Mouse (Mus musculus): ENCODE measurements at regions not wholly inside any gene's neighbourhood (a gene's known extent, or its start where the extent isn't known, plus 50 kb on each side); places are given as distances from the start of the nearest gene placed in this dataset.

DNA sequence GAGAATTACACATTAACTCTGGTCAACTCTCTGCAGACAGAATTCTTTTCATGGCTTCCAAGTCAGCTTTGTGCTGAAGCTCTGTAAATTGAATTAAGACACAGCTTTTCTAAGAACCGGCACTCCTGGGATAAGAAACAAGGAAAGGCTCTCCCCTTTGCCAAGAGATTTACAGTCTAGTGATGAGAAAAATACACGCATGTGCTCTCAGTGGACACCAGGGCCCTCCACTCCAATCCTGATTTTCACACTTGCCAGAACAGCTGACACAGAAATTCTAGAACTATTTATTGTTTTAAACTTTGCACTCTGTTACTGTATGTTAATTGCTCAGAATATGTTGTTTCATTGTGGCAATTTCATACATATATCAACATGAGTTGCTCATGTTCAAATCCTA lies 684.6 kb upstream of the Ptbp2 start:
- 81% methylated on average over 2 of the region's 2 CpGs for whole genome bisulfite sequencing
- TF ChIP-seq POLR2A (IDR thresholded peaks at IDR 0.05; ENCODE audit: borderline replicate concordance, control insufficient read depth, low read depth, low read length) (no peak), CTCF (IDR thresholded peaks at IDR 0.05; ENCODE audit: control insufficient read depth, insufficient read depth, low read length) (no peak)
- H3K4me1 ChIP-seq (ENCODE audit: control insufficient read depth, insufficient read depth, low read length): no peaks in the 10 kb centered on the region
- H3K4me3 ChIP-seq (replicated peaks; ENCODE audit: control insufficient read depth, low read depth, low read length): no peak overlapping the region
- no peak overlapping the region for H3K27ac ChIP-seq (ENCODE audit: control insufficient read depth, insufficient read depth, low read depth, low read length, poor library complexity)

DNA sequence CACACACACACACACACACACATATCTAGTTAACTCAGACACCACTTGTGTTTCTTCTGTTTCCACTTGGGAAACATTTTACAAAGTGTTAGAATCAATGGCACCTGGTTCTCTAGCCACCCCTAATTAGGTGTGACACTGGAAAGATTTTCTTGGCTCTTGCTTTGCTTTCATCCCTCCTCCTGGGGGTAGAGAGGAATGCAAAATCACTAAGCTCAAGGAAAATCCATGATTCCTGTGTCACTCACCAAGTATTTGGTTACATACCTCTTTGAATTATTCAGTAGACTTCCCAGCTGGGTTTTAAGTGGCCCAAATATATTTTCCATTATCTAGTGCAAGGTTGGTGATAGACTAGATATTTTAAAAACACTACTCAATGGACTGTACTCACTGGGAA lies 676.5 kb upstream of the Ptbp2 start:
- TF ChIP-seq POLR2A (IDR thresholded peaks at IDR 0.05; ENCODE audit: borderline replicate concordance, control insufficient read depth, low read depth, low read length) (no peak), CTCF (IDR thresholded peaks at IDR 0.05; ENCODE audit: control insufficient read depth, insufficient read depth, low read length) (no peak)
- no peaks in the 10 kb centered on the region for H3K4me1 ChIP-seq (ENCODE audit: control insufficient read depth, insufficient read depth, low read length)
- H3K27ac ChIP-seq (ENCODE audit: control insufficient read depth, insufficient read depth, low read depth, low read length, poor library complexity): no peak overlapping the region
- H3K4me3 ChIP-seq (replicated peaks; ENCODE audit: control insufficient read depth, low read depth, low read length): no peak overlapping the region

DNA sequence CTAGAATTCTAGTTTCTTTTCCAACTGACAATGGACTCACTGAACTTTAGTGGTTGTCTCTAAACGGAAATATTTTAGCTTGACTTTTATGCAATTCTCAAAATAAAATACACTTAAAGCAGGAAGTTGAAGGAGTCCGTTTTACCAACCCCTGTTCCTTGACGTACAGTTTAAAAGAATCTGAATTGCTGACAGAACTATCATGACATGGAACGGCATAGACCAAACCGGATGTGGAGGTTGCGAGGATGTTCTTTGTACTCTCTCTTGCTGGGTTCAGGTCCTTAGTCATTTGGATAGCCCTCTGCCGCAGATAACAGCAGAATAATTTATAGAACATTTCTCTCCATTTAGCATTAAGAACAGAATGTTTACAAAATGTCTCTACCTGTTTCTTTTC lies 673.6 kb upstream of the Ptbp2 start:
- WGBS: 34% methylated on average over 7 of the region's 7 CpGs
- no peak for TF ChIP-seq POLR2A (IDR thresholded peaks at IDR 0.05; ENCODE audit: borderline replicate concordance, control insufficient read depth, low read depth, low read length)
- TF ChIP-seq CTCF (IDR thresholded peaks at IDR 0.05; ENCODE audit: control insufficient read depth, insufficient read depth, low read length): no peak
- no peak overlapping the region for H3K4me3 ChIP-seq (replicated peaks; ENCODE audit: control insufficient read depth, low read depth, low read length)
- H3K27ac ChIP-seq (ENCODE audit: control insufficient read depth, insufficient read depth, low read depth, low read length, poor library complexity): no peak overlapping the region
- H3K4me1 ChIP-seq (ENCODE audit: control insufficient read depth, insufficient read depth, low read length): no peaks in the 10 kb centered on the region

DNA sequence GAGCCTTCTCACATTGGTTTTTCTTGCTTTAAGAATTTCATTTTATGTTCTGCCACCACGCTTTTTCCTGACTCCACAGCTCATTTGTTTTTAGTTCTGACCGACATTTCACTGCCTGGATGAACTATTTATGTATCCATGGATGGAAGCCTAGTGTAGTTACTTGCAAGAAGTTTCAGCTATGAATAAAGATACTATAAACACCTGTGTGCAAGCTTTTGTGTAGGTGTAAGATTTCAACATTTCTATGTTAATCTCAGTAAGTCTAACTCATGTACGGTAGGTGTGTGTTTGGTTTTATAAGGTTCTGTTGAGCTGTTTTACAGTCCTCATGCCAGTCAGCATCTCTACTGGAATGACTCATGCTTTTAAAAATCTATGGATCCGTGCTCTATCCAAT lies 656.9 kb upstream of the Ptbp2 start:
- Histone ChIP-seq H3K27ac (ENCODE audit: control insufficient read depth, insufficient read depth, low read depth, low read length, poor library complexity) (no peak overlapping the region), H3K4me3 (replicated peaks; ENCODE audit: control insufficient read depth, low read depth, low read length) (no peak overlapping the region), H3K4me1 (ENCODE audit: control insufficient read depth, insufficient read depth, low read length) (no peaks in the 10 kb centered on the region)
- WGBS: 65% methylated on average over 4 of the region's 4 CpGs
- TF ChIP-seq POLR2A (IDR thresholded peaks at IDR 0.05; ENCODE audit: borderline replicate concordance, control insufficient read depth, low read depth, low read length) (no peak), CTCF (IDR thresholded peaks at IDR 0.05; ENCODE audit: control insufficient read depth, insufficient read depth, low read length) (no peak)

DNA sequence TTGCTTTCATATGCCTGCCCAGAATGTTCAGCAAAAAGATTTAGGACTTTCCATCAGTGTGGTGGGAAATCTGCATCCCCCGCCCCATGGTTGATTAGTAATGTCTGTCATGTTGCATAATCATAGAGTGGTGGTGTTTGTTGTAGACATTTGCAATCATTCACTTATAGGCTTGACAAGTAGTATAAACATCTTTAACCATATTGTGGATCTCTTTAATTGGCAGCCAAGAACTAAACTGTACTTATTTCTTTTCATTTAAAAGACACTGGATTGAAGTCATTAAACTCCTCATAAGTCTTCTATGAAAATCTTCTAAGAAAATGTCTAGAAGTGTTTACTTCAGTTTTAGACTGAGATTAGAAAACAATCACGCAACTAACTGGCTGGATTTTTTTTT lies 646.0 kb upstream of the Ptbp2 start:
- TF ChIP-seq CTCF (IDR thresholded peaks at IDR 0.05; ENCODE audit: control insufficient read depth, insufficient read depth, low read length): no peak
- no peak for TF ChIP-seq POLR2A (IDR thresholded peaks at IDR 0.05; ENCODE audit: borderline replicate concordance, control insufficient read depth, low read depth, low read length)
- H3K4me1 ChIP-seq (ENCODE audit: control insufficient read depth, insufficient read depth, low read length): no peaks in the 10 kb centered on the region
- H3K27ac ChIP-seq (ENCODE audit: control insufficient read depth, insufficient read depth, low read depth, low read length, poor library complexity): no peak overlapping the region
- H3K4me3 ChIP-seq (replicated peaks; ENCODE audit: control insufficient read depth, low read depth, low read length): no peak overlapping the region
- WGBS: 83% methylated on average over 2 of the region's 2 CpGs

DNA sequence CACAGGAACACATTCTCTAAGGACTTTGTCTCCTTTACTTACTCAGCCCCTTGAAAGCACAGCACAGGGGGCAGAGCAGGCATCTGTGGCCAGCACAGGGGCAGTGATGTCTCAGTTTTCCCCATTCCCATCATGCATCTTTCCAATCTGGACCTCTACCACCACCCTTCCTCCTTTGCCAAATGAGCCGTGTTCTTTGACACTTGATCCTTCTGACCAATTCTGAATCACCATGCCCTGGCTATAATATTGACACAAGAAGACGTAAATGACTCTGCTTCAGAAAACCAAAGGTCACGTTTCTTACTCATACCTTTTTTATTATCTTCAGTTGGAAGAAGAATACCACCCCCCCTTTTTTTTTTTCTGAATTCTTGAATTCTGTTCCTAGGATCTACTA lies 632.4 kb upstream of the Ptbp2 start:
- WGBS: 69% methylated on average over 3 of the region's 3 CpGs

DNA sequence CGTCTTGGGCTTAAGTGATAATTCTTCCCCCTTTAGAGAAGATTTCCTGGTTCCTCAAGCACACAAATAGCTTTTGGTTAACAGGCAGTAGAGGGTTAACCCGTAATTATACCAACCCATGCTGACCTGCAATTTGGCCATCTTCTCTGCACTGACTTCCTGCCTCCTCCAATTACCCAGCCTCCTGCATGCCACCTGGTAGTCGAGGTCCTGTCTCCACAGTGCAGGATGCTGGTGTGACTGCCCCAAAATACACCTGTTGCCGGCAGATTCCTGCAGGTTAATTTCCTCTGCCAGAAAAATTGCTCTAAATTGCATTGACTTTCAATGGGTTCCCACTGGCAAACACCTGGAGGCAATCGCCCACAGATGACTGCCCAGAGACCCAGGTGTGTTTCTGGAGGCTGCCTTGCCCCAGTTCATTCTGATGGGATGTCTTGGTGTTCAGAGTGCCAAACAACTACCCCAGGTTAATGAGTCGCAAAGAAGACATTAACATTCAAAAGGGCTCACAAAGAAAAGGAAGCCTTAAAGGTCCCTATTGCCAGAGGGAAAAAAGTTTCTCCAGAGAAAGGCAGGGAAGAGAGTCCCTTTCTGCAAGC lies 591.5 kb upstream of the Ptbp2 start:
- no peak for TF ChIP-seq CTCF (IDR thresholded peaks at IDR 0.05; ENCODE audit: control insufficient read depth, insufficient read depth, low read length)
- TF ChIP-seq POLR2A (IDR thresholded peaks at IDR 0.05; ENCODE audit: borderline replicate concordance, control insufficient read depth, low read depth, low read length): no peak
- Histone ChIP-seq H3K27ac (ENCODE audit: control insufficient read depth, insufficient read depth, low read depth, low read length, poor library complexity) (no peak overlapping the region), H3K4me1 (ENCODE audit: control insufficient read depth, insufficient read depth, low read length) (no peaks in the 10 kb centered on the region), H3K4me3 (replicated peaks; ENCODE audit: control insufficient read depth, low read depth, low read length) (no peak overlapping the region)
- 30% methylated on average over 6 of the region's 6 CpGs for WGBS

More for the DNA sequence above, 632.4 kb upstream of the Ptbp2 start:
- Histone ChIP-seq H3K27ac (ENCODE audit: control insufficient read depth, insufficient read depth, low read depth, low read length, poor library complexity) (no peak overlapping the region), H3K4me3 (replicated peaks; ENCODE audit: control insufficient read depth, low read depth, low read length) (no peak overlapping the region), H3K4me1 (ENCODE audit: control insufficient read depth, insufficient read depth, low read length) (no peaks in the 10 kb centered on the region)
- TF ChIP-seq CTCF (IDR thresholded peaks at IDR 0.05; ENCODE audit: control insufficient read depth, insufficient read depth, low read length): no peak

DNA sequence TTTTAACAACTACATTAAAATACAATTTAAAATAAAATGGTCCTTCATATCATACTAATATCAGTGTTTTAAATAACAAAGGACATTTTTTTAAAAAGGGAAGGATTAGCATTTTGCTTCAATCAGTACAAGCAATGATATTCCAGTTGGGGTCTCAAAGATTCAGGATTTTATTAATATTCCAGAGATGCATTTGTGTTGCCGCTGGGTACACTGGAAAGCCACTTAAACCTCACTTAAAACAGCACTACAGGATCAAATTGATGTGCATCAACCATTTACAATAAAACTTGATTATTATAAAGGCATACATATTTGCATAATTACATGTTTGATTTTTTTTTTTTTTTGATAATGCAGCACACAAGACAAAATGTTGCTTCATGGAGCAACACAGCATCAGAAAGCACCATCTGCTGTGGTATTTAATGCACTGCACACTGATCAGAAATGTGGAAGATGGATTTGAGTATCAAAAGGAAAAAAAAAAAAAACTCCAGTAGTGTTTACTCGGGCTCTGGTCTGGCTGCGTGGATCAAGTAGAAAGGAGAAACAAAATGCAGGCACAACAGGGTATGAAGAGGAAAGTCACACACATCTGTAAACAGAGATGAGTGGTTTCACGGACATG lies 558.6 kb upstream of the Ptbp2 start:
- 78% methylated on average over 4 of the region's 4 CpGs for WGBS
- Histone ChIP-seq H3K4me3 (replicated peaks; ENCODE audit: control insufficient read depth, low read depth, low read length) (no peak overlapping the region), H3K27ac (ENCODE audit: control insufficient read depth, insufficient read depth, low read depth, low read length, poor library complexity) (no peak overlapping the region), H3K4me1 (ENCODE audit: control insufficient read depth, insufficient read depth, low read length) (no peaks in the 10 kb centered on the region)
- TF ChIP-seq POLR2A (IDR thresholded peaks at IDR 0.05; ENCODE audit: borderline replicate concordance, control insufficient read depth, low read depth, low read length): no peak
- TF ChIP-seq CTCF (IDR thresholded peaks at IDR 0.05; ENCODE audit: control insufficient read depth, insufficient read depth, low read length): no peak

DNA sequence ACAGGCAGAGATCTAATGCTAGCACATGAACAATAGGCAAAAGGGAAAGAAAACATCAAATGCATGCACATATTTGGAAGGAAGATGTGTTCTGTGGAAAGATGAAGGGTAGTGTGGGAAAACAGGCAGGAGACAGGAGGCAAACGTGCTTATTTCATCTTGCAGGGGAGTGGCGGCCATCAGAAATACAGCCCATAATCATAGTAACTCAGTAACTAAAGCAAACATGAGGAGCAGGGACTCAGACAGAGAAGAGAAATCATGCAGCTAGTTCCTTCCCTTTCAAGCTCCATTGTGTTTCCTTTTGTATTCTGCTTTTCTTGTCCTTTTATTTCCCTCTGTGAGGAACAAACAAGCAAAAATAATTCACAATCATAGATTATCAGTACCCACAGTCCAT lies 557.6 kb upstream of the Ptbp2 start:
- no peaks in the 10 kb centered on the region for H3K4me1 ChIP-seq (ENCODE audit: control insufficient read depth, insufficient read depth, low read length)
- no peak for TF ChIP-seq CTCF (IDR thresholded peaks at IDR 0.05; ENCODE audit: control insufficient read depth, insufficient read depth, low read length)
- TF ChIP-seq POLR2A (IDR thresholded peaks at IDR 0.05; ENCODE audit: borderline replicate concordance, control insufficient read depth, low read depth, low read length): no peak
- WGBS: 57% methylated on average over 2 of the region's 2 CpGs
- no peak overlapping the region for H3K27ac ChIP-seq (ENCODE audit: control insufficient read depth, insufficient read depth, low read depth, low read length, poor library complexity)
- H3K4me3 ChIP-seq (replicated peaks; ENCODE audit: control insufficient read depth, low read depth, low read length): no peak overlapping the region
